Mouse (Mus musculus) megakaryocyte, embryonic 14.5 days (primary cell): ENCODE measurements around the gene Haspin. TPM values are rescaled to one million over a fixed set of nuclear protein-coding genes. Genes with fewer than 3 reads are reported as not detected.

ENCODE experiments used
- H3K27me3 ChIP-seq: replicated peaks from 2 replicates; pipeline ENCODE3; 2012; ENCODE audit warnings: inconsistent platforms
- H3K36me3 ChIP-seq: replicated peaks from 2 replicates; pipeline ENCODE3; 2012; ENCODE audit warnings: low read length, inconsistent platforms, mixed read lengths
- H3K4me1 ChIP-seq: 2 replicates; pipeline ENCODE4 v1.6.1; 2012; ENCODE audit warnings: inconsistent platforms
- H3K4me3 ChIP-seq: replicated peaks from 2 replicates; pipeline ENCODE3; 2012; ENCODE audit warnings: moderate library complexity, mild to moderate bottlenecking, inconsistent platforms
- H3K9me3 ChIP-seq: 2 replicates; pipeline ENCODE4 v1.6.1; 2012; ENCODE audit warnings: inconsistent platforms
- FLI1 ChIP-seq: IDR thresholded peaks from 2 replicates; pipeline ENCODE4 v1.6.1; 2012; ENCODE audit warnings: low read length, inconsistent platforms, mixed read lengths
- GATA1 ChIP-seq: IDR thresholded peaks from 3 replicates; pipeline ENCODE4 v1.6.1; 2012; ENCODE audit warnings: mixed read lengths, low read length, inconsistent platforms, borderline replicate concordance
- polyA plus RNA-seq: library from polyadenylated mRNA; stranded (reverse); fragments of >175 nt; gene quantifications from 2 replicates; pipeline ENCODE4 v1.2.3, GENCODE M21; 2012; ENCODE audit warnings: low replicate concordance; ENCODE audit not compliant: insufficient read depth

Gene Haspin
- polyA plus RNA-seq, 1 experiment = 4.4 TPM

DNA sequence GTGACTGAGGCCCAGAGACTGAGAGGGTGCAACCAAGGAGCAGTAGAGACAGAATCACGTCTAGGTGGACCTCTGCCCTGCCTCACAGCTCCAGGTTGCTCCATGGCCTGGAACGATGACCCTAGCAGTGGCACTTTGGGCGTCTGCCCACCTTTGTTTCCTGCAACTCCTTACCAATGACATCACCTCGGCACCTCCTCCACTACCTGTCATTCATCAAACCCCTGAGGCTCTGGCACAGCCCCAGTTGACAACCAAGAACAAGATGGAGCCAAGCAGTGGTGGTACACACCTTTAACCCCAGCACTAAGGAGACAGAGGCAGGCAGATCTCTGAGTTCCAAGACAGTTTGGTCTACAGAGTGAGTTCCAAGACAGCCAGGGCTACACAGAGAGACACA lies 46.0 kb downstream of the Haspin start:
- H3K27me3 ChIP-seq = peaks cover 17% of the 10 kb centered on the region
- peaks cover 65% of the 10 kb centered on the region for H3K4me1 ChIP-seq
- no peaks in the 10 kb centered on the region for H3K9me3 ChIP-seq
- no peak overlapping the region for H3K4me3 ChIP-seq
- peaks cover 2% of the 10 kb centered on the region for H3K36me3 ChIP-seq
- TF ChIP-seq GATA1 (no peak), FLI1 (no peak)

DNA sequence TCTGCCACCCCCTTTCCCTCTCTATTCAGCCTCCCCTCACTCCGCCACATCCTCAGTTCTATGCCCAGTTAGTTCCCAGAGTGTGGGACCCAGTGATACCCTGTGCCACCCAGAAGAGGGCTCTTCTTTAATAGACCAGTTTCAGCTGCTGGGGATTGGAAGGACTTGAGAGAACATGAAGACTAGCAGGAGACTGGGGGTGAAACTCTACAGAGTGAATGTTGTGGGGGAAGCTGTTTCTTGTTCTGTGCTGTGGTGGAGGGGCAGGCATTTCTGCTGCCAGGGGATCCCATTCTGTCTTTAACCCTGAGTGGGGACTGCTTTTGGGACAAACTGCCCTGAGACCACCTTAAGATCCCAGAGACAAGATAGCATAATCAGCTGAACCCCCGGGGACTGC lies 47.3 kb downstream of the Haspin start:
- H3K36me3 ChIP-seq = peaks cover 13% of the 10 kb centered on the region
- H3K4me1 ChIP-seq = peaks cover 73% of the 10 kb centered on the region
- no peaks in the 10 kb centered on the region for H3K9me3 ChIP-seq
- H3K4me3 ChIP-seq = no peak overlapping the region
- H3K27me3 ChIP-seq = peaks cover 17% of the 10 kb centered on the region
- TF ChIP-seq FLI1 (no peak), GATA1 (no peak)

DNA sequence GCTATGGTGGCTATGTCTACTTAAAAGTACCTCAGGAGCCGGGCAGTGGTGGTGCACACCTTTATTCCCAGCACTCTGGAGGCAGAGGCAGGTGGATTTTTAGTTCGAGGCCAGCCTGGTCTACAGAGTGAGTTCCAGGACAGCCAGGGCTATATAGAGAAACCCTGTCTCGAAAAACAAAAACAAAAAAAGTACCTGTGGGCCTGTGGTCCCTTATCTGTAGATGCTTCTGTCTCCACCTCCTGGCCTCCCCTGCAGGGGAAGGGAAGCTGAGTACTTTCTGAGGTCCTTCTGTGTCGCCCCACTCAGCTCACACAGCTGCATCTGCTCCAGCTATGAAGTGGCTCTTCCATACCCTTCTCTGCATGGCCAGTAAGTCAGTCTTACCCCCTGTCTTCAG lies 47.8 kb downstream of the Haspin start, which contains the start of gene Itgae:
Itgae (plus strand) TSS at position 301 of the 400 bp plus-strand sequence.
- no peaks in the 10 kb centered on the region for H3K9me3 ChIP-seq
- no peak within 1 kb of the TSS for H3K4me3 ChIP-seq
- H3K36me3 ChIP-seq = peaks cover 17% of the 10 kb centered on the region
- H3K4me1 ChIP-seq = peaks cover 73% of the 10 kb centered on the region
- TF ChIP-seq FLI1 (no peak), GATA1 (no peak)
- H3K27me3 ChIP-seq = peaks cover 17% of the 10 kb centered on the region

DNA sequence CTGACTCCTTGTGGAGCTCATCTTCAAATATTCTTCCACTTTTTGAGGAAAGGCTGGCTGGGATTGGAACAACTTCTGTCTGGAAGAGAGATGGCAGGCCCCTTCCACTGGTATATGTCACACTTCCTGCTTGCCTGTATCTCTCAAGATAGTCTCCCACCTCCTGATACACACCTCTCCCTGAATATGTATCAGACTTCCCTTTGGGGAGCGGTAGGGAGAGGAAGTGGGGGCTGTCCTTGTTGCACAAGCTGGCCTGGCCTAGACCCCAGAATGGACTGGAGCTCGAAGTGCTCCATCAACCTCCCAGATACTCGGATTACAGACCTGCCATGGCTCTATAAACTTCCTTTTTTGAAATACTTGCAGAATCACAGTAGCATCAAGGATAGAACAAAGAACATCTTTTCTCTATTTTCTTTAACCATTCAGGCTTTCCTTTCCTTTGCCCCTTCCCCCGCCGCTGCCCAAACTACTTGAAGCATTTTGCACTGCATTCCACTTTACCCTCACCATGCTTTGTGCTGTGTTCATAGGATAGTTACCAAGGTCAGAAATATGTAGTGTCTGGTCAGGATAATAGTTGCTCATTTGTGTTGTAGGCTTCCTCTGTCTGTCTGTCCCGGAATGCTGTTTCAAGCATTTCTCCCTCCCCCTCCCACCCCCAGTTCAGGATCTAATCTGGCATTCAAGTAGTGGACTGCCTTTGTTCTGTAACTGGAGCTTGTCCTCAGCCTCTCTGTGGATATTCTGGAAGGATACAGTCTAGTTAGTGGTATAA lies 50.2 kb downstream of the Haspin start:
- Histone ChIP-seq H3K4me3 (no peak overlapping the region), H3K27me3 (peaks cover 6% of the 10 kb centered on the region), H3K36me3 (peaks cover 32% of the 10 kb centered on the region), H3K9me3 (no peaks in the 10 kb centered on the region), H3K4me1 (peaks cover 74% of the 10 kb centered on the region)
- no peak for TF ChIP-seq GATA1
- no peak for TF ChIP-seq FLI1

Other genes starting within 250 kb of the Haspin start
- 354 and 444 TPM in 2 replicates for gene Atp2a3, start 177.1 kb downstream of the Haspin start, polyA plus RNA-seq
- gene P2rx1, start 139.2 kb downstream of the Haspin start, polyA plus RNA-seq = 400 TPM in 2 replicates
- 6.5 and 19.1 TPM in 2 replicates for gene Camkk1, start 119.3 kb downstream of the Haspin start, polyA plus RNA-seq
- gene Ncbp3, start 90.5 kb downstream of the Haspin start, polyA plus RNA-seq = 1.7 TPM in 1 of 2 replicates, not detected in the other
- gene Itgae, start 47.7 kb downstream of the Haspin start, polyA plus RNA-seq = 0.31 TPM in 1 of 2 replicates, not detected in the other
- gene P2rx5, start 22.1 kb upstream of the Haspin start, polyA plus RNA-seq = 0.55 TPM in 1 of 2 replicates, not detected in the other
- gene Emc6, start 38.7 kb upstream of the Haspin start, polyA plus RNA-seq = 170 and 286 TPM in 2 replicates
- 19.3 and 28.8 TPM in 2 replicates for gene Tax1bp3, start 38.8 kb upstream of the Haspin start, polyA plus RNA-seq
- gene Ctns, start 60.7 kb upstream of the Haspin start, polyA plus RNA-seq = 1.3 and 4.1 TPM in 2 replicates
- gene Shpk, start 61.2 kb upstream of the Haspin start, polyA plus RNA-seq = 0.53 and 1.2 TPM in 2 replicates
- not detected in 2 replicates for gene Trpv1, start 96.0 kb upstream of the Haspin start, polyA plus RNA-seq
- 0.02 TPM in 1 of 2 replicates, not detected in the other for gene Trpv3, start 129.1 kb upstream of the Haspin start, polyA plus RNA-seq
- 0.97 TPM in 1 of 2 replicates, not detected in the other for gene Aspa, start 191.3 kb upstream of the Haspin start, polyA plus RNA-seq
- not detected in 2 replicates for gene Gm49340, start 191.4 kb upstream of the Haspin start, polyA plus RNA-seq
- not detected in 2 replicates for gene Spata22, start 191.4 kb upstream of the Haspin start, polyA plus RNA-seq
- not detected in 2 replicates for gene Olfr20, start 212.5 kb upstream of the Haspin start, polyA plus RNA-seq
- gene Olfr376, start 233.0 kb upstream of the Haspin start, polyA plus RNA-seq = not detected in 2 replicates